Mouse (Mus musculus) spleen, adult 2 months (tissue): ENCODE results near the gene Efna4. TPM values are rescaled to one million over a fixed set of nuclear protein-coding genes. Genes with fewer than 3 reads are reported as not detected.

ENCODE experiments used
- DNase-seq, 2 experiments: peaks; one replicate each; pipeline versions ENCODE4 v3.0.0 to v3.0.0-alpha.2; 2012 to 2021; ENCODE audit warnings: low spot score in 2 of 2, low read depth in 1 of 2
- H3K27ac ChIP-seq: fragments of 200-500 bp; 2 replicates; pipeline ENCODE4 v1.5.1; 2012; ENCODE audit warnings: low read length, inconsistent platforms; ENCODE audit not compliant: insufficient read depth
- H3K27me3 ChIP-seq: fragments of 200-500 bp; 2 replicates; pipeline ENCODE4 v1.6.1; 2012; ENCODE audit warnings: mild to moderate bottlenecking, moderate library complexity, low read length, inconsistent platforms; ENCODE audit not compliant: control insufficient read depth, insufficient read depth
- H3K36me3 ChIP-seq: fragments of 200-500 bp; 2 replicates; pipeline ENCODE4 v1.6.1; 2012; ENCODE audit warnings: mild to moderate bottlenecking, low read length, inconsistent platforms; ENCODE audit not compliant: control insufficient read depth, insufficient read depth
- H3K4me1 ChIP-seq: fragments of 200-500 bp; 2 replicates; pipeline ENCODE4 v1.6.1; 2011; ENCODE audit warnings: inconsistent platforms; ENCODE audit not compliant: control insufficient read depth, insufficient read depth, insufficient read length
- H3K4me3 ChIP-seq: fragments of 200-500 bp; 2 replicates; pipeline ENCODE4 v1.5.1; 2011; ENCODE audit warnings: mild to moderate bottlenecking, inconsistent platforms; ENCODE audit not compliant: insufficient read depth, insufficient read length; ENCODE audit errors: extremely low read depth
- CTCF ChIP-seq: fragments of 200-500 bp; IDR thresholded peaks from 2 replicates; pipeline ENCODE4 v1.5.1; 2011; ENCODE audit warnings: mild to moderate bottlenecking, inconsistent platforms; ENCODE audit not compliant: insufficient read depth, insufficient read length, insufficient replicate concordance; ENCODE audit errors: extremely low read depth
- POLR2A ChIP-seq: fragments of 200-500 bp; IDR thresholded peaks from 2 replicates; pipeline ENCODE4 v1.6.1; 2011; ENCODE audit warnings: low read depth, low read length, inconsistent platforms
- WGBS: fragments of 180-500 bp; shearing (Covaris S2); methylation state at CpG from one replicate; pipeline ENCODE4 v1.1.7; 2018; 5-methylcytosine and 5-hydroxymethylcytosine counted together
- polyA plus RNA-seq: library from polyadenylated mRNA; depleted of rRNA; stranded (reverse); fragments of >200 nt; gene quantifications from 2 replicates; pipeline ENCODE4 v1.2.3, GENCODE M21; 2012; rRNA removed

Efna4 gene
- polyA plus RNA-seq = 0.62 and 1.5 TPM in 2 replicates

DNA sequence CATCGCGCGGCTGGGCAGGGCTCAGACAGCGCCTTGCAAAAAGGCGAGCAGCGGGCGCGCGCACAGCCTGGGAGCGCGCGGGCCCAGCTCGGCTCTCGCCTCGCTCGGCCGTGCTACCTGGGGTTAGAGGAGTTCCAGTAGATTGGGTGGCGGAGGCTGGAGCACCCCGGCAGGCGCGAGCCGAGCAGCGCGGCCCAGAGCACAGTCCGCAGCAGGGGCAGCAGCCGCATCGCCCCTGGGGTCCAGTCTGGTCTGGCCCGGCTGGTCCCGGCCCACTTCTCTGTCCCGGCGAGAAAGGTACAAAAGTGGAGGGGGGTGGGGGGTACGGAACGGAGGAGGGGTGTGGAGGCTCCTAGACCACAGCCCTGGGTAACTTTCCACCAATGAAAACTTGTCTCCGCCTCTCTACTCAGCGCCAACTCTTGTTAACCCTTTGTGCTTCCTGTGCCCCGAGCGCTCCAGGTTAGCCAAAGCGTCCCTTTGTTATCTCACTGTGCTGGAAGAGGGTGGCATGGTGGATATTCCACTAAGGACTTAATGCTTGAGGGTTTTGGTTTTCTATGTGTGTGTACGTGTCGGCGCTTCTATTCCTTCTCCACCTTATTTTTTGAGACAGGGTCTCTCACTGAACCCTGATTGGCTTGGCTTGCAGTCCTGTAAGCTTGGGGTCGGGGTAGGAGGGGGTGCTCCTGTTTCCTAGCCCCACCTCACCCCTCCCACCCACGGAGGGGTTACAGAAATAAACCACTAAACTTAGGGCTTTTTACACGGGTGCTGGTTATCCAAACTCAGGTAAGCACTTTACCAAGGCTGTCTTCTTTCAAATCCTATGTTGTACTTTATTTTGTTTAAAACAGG lies at the start of gene Efna4:
TSS of gene Efna4 (minus strand) at position 308 of the 858 bp plus-strand sequence.
- DNase-seq = no peak
- TF ChIP-seq CTCF = no peak
- WGBS = 3% methylated on average over 44 of the region's 44 CpGs

DNA sequence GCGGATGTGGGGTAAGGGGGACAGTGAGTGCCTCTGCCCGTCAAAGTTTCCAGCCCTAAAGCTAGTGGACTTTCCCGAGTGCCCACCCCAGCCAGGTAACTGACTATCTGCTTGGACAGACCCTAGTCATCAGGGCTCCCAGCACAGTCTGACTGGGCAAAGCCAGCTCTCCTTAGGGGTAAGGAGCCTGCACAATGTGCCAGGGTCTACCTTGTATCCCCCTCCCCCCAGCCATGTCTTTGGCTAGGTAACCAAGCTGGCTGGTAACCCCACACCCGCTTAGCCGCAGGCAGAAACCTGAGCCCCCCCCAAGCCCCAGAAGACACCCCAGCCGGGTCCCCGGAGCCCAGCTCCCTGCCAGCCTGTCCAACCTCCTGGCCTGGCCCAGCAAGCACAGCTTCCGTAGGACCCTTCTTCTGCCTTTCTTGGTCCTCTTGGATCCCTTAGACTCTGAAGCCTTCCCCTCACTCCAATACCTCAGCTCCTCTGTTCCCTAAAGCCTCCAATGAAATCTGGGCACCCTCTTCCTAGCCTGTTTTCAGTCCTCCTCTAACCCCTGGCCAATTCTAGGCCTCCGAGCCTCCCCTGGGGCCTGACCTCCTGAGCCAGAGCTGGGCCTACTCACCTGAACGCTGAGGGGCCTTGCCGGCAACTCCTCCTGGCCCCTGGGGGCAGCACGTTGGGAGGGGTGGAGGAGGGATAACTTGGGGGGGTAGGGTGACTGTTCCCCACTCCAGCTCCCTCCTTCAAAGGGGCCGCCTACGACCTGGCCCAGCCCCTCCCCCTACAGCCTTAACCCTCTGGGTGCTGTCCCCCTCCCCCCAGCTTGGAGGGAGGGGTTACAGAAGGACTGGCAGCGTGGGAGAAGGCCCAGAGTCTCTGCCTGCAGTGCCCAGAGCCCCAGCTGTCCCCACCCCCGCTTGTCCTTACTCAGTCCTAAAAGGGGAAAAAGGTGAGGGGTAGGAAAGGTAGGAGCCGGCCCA lies 48.9 kb upstream of the Efna4 start:
- Histone ChIP-seq H3K27me3 (no peaks in the 10 kb centered on the region), H3K4me3 (peak overlapping the region; percentile 49), H3K4me1 (peaks cover 50% of the 10 kb centered on the region), H3K36me3 (no peaks in the 10 kb centered on the region; the same call in 1 of the 2 replicates), H3K27ac (peak overlapping the region; percentile 84)
- TF ChIP-seq CTCF = no peak
- no peak for TF ChIP-seq POLR2A
- 77% methylated on average over 16 of the region's 17 CpGs for WGBS
- peak in 1 of 2 experiments; percentile 35 for DNase-seq

More for the DNA sequence above, at the start of gene Efna4:
- Histone ChIP-seq H3K36me3 (no peaks in the 10 kb centered on the region), H3K27me3 (peaks cover 5% of the 10 kb centered on the region; the same call in 1 of the 2 replicates), H3K4me3 (peak within 1 kb of the TSS; percentile 63), H3K4me1 (peaks cover 8% of the 10 kb centered on the region), H3K27ac (no peak within 1 kb of the TSS)

DNA sequence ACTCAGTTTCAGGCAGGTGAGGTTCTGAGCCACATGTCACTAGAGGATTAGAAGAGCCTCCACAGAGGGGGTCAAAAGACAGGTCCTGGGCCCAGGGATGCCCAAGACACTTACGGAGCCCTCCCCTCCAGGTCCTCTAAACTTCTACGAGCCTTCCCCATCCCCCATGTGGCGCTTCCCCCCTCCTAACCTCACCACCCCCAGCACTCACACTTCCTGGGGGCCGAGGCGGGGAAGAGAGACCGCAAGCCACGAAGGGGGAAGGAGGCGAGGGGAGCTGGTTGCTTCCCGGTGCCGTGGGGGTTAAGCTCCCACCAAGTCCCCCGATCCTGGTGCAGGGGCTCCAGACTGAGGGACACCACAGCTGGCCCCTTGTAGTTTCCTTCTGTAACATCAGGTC lies 47.6 kb upstream of the Efna4 start:
- peak in 1 of 2 experiments; percentile 48 for DNase-seq
- WGBS = 11% methylated on average over 11 of the region's 11 CpGs
- peak overlapping the region; percentile 49; the same call in 1 of the 2 replicates for H3K4me3 ChIP-seq

DNA sequence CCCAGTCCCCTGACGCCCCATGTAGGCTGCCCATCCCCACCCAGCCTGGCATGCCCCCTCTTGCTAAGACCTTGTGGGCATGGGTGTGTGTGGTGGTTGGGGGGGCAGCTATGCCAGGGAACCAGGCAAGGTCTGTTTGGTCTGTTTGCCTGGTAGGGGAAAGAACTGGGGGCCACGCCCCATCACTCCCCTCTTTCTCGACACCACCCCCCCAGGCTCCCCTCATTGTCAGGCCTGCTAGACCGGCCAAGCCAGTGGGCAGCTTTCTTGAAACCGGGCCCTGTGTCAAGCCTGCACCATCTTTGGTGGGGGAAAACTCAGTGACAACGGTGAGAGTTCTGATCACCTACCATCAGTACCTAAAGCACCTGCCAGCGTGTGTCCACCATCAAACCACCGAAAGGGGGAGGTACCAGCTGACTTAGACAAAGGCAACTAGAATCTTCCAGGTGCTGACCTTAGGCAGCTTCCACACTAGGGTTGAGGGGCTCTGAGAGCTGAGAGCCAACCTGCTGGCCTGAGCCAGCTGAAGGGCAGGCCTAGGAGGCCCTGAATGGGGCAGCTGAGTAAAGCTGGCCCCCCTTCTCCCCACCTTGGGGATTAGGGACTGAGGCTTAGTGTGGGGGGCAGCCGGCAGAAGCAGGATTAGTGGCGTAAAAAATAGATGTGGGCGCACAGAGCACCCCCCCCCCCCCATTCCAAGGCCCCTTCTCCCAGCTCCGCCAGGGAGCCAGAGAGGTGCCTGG lies 46.7 kb upstream of the Efna4 start:
- Histone ChIP-seq H3K4me3 (peak overlapping the region; percentile 49; the same call in 1 of the 2 replicates), H3K27me3 (no peaks in the 10 kb centered on the region), H3K27ac (peak overlapping the region; percentile 69; the same call in 1 of the 2 replicates), H3K36me3 (peaks cover 15% of the 10 kb centered on the region), H3K4me1 (peaks cover 40% of the 10 kb centered on the region)
- WGBS = 69% methylated on average over 12 of the region's 12 CpGs
- DNase-seq = no peak
- TF ChIP-seq POLR2A = no peak
- no peak for TF ChIP-seq CTCF

More for the DNA sequence above, 47.6 kb upstream of the Efna4 start:
- TF ChIP-seq POLR2A = no peak
- no peak for TF ChIP-seq CTCF
- Histone ChIP-seq H3K27me3 (no peaks in the 10 kb centered on the region), H3K36me3 (peaks cover 10% of the 10 kb centered on the region), H3K27ac (peak overlapping the region; percentile 69), H3K4me1 (peaks cover 42% of the 10 kb centered on the region)

DNA sequence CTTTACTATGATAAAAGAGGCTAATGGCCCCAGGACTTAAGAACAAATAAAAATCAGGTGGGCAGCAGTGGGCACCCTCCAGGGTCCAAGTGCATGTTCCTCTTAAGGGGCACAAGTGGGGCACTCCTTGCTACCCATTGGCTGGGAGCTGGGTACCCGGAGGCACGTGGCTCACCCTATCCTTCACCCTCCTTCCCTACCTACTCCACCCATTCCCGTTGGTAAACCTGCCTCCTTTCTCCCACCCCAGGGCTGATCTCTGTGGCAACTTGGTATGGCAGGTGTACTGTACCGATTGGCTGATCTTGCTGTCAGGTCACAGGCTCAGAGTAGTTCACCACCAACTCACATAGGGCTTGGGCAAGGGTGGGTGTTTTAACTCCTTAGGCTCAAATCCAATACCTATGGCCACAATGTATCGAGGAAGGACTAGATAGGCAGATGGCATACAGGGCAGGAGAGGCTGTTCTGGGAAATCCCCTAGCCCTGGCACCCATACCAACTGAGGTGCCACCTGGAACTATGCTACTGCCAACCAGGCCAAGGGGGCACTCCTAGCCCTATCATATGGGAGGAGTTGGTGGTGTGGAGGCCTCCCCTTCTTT lies 45.9 kb upstream of the Efna4 start:
- H3K4me1 ChIP-seq = peaks cover 42% of the 10 kb centered on the region
- DNase-seq = no peak
- no peaks in the 10 kb centered on the region for H3K27me3 ChIP-seq
- peaks cover 17% of the 10 kb centered on the region for H3K36me3 ChIP-seq
- WGBS = 78% methylated on average over 5 of the region's 5 CpGs
- H3K27ac ChIP-seq = no peak overlapping the region
- TF ChIP-seq CTCF (no peak), POLR2A (no peak)
- H3K4me3 ChIP-seq = no peak overlapping the region
